Comparison of ENCODE assay signal across 7 mouse cellular contexts in the genomic region with DNA sequence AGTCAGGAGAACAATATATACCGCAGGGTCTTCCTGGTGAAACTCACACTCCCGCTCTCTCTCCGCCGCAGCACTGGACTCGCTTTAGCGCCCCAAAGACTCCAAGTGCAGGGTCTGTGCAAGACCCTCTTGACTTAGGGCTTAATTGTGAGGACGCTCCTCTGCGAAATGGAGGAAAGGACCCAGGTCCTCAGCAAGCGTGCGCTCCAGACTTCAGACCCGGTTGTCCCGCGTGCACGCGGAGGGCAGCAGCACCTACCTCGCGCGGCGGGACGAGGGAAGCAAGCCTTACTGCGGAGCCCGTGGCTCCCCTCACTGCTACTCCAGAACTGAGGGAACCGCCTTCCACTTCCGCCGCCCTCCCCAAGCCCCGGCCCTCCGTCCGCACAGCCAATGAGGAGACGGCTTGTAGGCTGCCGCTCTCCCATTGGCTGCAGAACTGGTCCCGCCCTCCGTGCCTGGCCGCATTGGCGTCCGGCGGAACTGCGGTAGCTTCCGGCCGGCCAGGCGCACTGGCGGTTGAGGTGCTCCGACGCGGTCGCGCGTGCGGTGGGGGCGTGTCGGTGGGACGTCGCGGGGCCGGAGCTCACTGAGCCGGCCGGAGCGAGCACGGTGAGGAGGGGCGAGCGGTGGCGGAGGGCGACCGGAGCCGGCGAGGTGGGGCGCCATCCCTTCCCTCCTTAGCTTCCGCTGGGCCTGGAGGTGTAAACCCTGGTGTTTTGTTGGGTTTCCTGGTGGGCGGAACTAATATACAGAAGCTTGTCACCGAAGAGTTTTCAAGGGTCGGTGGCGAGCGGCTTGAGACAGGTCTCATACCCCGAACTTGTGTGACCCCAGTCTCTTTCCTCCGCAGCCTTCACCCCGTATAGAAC. TPM values are rescaled to one million over a fixed set of nuclear protein-coding genes. Genes with fewer than 3 reads are reported as not detected.
DNase-seq lines count a peak whose midpoint lies in the region; ATAC-seq lines count a peak whose summit lies in the region.

Gene Zbtb9, plus strand, starts transcription at position 465 of the 872 bp plus-strand sequence.

- intact Hi-C loops in left cerebral cortex, postnatal 36 days (cut with DNase I), result loop anchor here (5.0 kb wide), 1 partner anchor 54 kb away; the partner anchor contains the start of gene Bak1

- H3K9ac ChIP-seq in intestine, embryonic 16.5 days (ENCODE audit: low read depth, low read length), result peak within 1 kb of the TSS; percentile 88
- peak within 1 kb of the TSS; percentile 81 for H3K9ac ChIP-seq in midbrain, embryonic 11.5 days (ENCODE audit: low read length)

- under 1% methylated on average over 75 of the region's 75 CpGs for WGBS in intestine, embryonic 16.5 days
- 0% methylated on average over 72 of the region's 75 CpGs for WGBS in midbrain, embryonic 11.5 days

- peak within 1 kb of the TSS; percentile 90 for H3K4me3 ChIP-seq in intestine, embryonic 16.5 days (ENCODE audit: low read length)
- H3K4me3 ChIP-seq in midbrain, embryonic 11.5 days (ENCODE audit: low read depth, low read length), result peak within 1 kb of the TSS; percentile 90

- peaks cover 2% of the 10 kb centered on the region; the same call in 1 of the 2 replicates for H3K36me3 ChIP-seq in intestine, embryonic 16.5 days (ENCODE audit: control insufficient read depth, insufficient read depth, low read length)
- peaks cover 12% of the 10 kb centered on the region; the same call in 1 of the 2 replicates for H3K36me3 ChIP-seq in midbrain, embryonic 11.5 days (ENCODE audit: control insufficient read depth, insufficient read depth, low read length)

- peak; percentile 100 for ATAC-seq in intestine, embryonic 16.5 days
- ATAC-seq in midbrain, embryonic 11.5 days (ENCODE audit: low FRiP score), result peak; percentile 100

- no peaks in the 10 kb centered on the region for H3K27me3 ChIP-seq in intestine, embryonic 16.5 days (replicated peaks; ENCODE audit: control insufficient read depth, insufficient read depth, low read length)
- no peaks in the 10 kb centered on the region for H3K27me3 ChIP-seq in midbrain, embryonic 11.5 days (ENCODE audit: control insufficient read depth, insufficient read depth, low read length)

- peak within 1 kb of the TSS; percentile 76 for H3K4me2 ChIP-seq in intestine, embryonic 16.5 days (ENCODE audit: low read depth, low read length)
- H3K4me2 ChIP-seq in midbrain, embryonic 11.5 days, result peak within 1 kb of the TSS; percentile 94

- DNase-seq in adrenal gland, adult 8-10 months, result peak; percentile 95
- peak; percentile 94 for DNase-seq in embryo, embryonic 9.5 days (ENCODE audit: extremely low spot score)
- DNase-seq in gastrocnemius, postnatal 4 days (ENCODE audit: low spot score in 2 of 2), result peak; percentile 94 to 96
- DNase-seq in left cerebral cortex, postnatal 36 days (ENCODE audit: low spot score in 2 of 2), result peak; percentile 96 to 98
- peak; percentile 99 for DNase-seq in midbrain, embryonic 11.5 days (ENCODE audit: low spot score, missing footprints)
- DNase-seq in skeletal muscle tissue, adult 2 months (ENCODE audit: low read depth, low spot score), result peak; percentile 95

- peaks cover 25% of the 10 kb centered on the region for H3K4me1 ChIP-seq in intestine, embryonic 16.5 days (ENCODE audit: control insufficient read depth, insufficient read depth, low read length)
- H3K4me1 ChIP-seq in midbrain, embryonic 11.5 days (ENCODE audit: control insufficient read depth, insufficient read depth, low read length), result peaks cover 17% of the 10 kb centered on the region

- peak within 1 kb of the TSS; percentile 86 for H3K27ac ChIP-seq in intestine, embryonic 16.5 days (ENCODE audit: low read length)
- no peak within 1 kb of the TSS; the same call in 1 of the 2 replicates for H3K27ac ChIP-seq in midbrain, embryonic 11.5 days (ENCODE audit: low read depth, low read length)

- no peaks in the 10 kb centered on the region for H3K9me3 ChIP-seq in intestine, embryonic 16.5 days (ENCODE audit: control insufficient read depth, low read length)
- H3K9me3 ChIP-seq in midbrain, embryonic 11.5 days (ENCODE audit: control insufficient read depth, low read length), result no peaks in the 10 kb centered on the region

RNA-seq across cellular contexts. Expression of gene Zbtb9, which starts in this region (rescaled TPM):
- 10 to 100 TPM in 1 of 4 experiments, 1 to 10 TPM in 3; 6.6 to 10.1 (median 9.0) TPM for total RNA-seq in adrenal gland, adult 8-10 months (2022)
- 1 to 10 TPM; 4.1 to 4.8 TPM for total RNA-seq in gastrocnemius, postnatal 4 days (2021)
- 13.8 and 14.8 TPM in 2 replicates for polyA plus RNA-seq in intestine, embryonic 16.5 days (2015; fragmentation: Nextera tagmentation; extraction: Ambion mirVana)
- 10 to 100 TPM; 14.9 to 16.7 TPM for total RNA-seq in left cerebral cortex, postnatal 36 days (2021)
- polyA plus RNA-seq in midbrain, embryonic 11.5 days (2014; fragmentation: Nextera tagmentation; extraction: Ambion mirVana), result 13.4 and 13.6 TPM in 2 replicates
